Mouse (Mus musculus): Measurements from ENCODE around the gene Scpep1. TPM values are rescaled to one million over a fixed set of nuclear protein-coding genes. Genes with fewer than 3 reads are reported as not detected.
"Not testable (repeated sequence)": the region's sequence is repeated elsewhere in the genome, so short reads cannot be mapped to it uniquely, and the experiment has no call there.

Scpep1 gene
- total RNA-seq, 1 experiment: 140 TPM

GRCm38 (mm10) chr11:88998974-88999722, 43.9 kb upstream of the Scpep1 start, which contains the start of gene Trim25:
TSS of gene Trim25 (plus strand) at chr11:88999376.
- TF ChIP-seq HCFC1 (IDR thresholded peaks at IDR 0.05; ENCODE audit: borderline replicate concordance, insufficient read depth, low read length) (0 out of 2 replicates have a peak, but pooled peaks have one; percentile 53), MAFK (IDR thresholded peaks at IDR 0.05; ENCODE audit: insufficient read depth, low read depth, low read length) (no peak)
- H3K9ac ChIP-seq (ENCODE audit: insufficient read depth, low read depth, low read length, poor library complexity, severe bottlenecking): peak within 1 kb of the TSS; percentile 76
- H3K4me3 ChIP-seq (ENCODE audit: insufficient read depth in 1 of 2, low read depth in 1 of 2, low read length in 2 of 2, poor library complexity in 1 of 2, severe bottlenecking in 1 of 2): peak within 1 kb of the TSS; percentile 81 to 91
- in situ Hi-C loops (cut with MboI; ENCODE audit: low sequenced_read_pairs in 2 of 2, unreplicated experiment in 2 of 2): no loop called here
- H3K4me1 ChIP-seq (ENCODE audit: control insufficient read depth in 2 of 2, insufficient read depth in 2 of 2, low read length in 2 of 2, poor library complexity in 1 of 2): peaks cover 15 to 27% of the 10 kb centered on the region in 2 experiments
- no peaks in the 10 kb centered on the region for H3K9me3 ChIP-seq (ENCODE audit: control insufficient read depth, insufficient read depth, low read depth, low read length)
- peak; percentile 95 for DNase-seq (ENCODE audit: low read depth, low spot score)
- peak within 1 kb of the TSS; percentile 67; the same call in 1 of the 2 replicates for H3K27ac ChIP-seq (ENCODE audit: insufficient read depth, low read depth, low read length, poor library complexity, severe bottlenecking)
- peaks cover 13% of the 10 kb centered on the region; the same call in 1 of the 2 replicates for H3K36me3 ChIP-seq (ENCODE audit: control insufficient read depth, insufficient read depth, low read length, poor library complexity, severe bottlenecking)

DNA sequence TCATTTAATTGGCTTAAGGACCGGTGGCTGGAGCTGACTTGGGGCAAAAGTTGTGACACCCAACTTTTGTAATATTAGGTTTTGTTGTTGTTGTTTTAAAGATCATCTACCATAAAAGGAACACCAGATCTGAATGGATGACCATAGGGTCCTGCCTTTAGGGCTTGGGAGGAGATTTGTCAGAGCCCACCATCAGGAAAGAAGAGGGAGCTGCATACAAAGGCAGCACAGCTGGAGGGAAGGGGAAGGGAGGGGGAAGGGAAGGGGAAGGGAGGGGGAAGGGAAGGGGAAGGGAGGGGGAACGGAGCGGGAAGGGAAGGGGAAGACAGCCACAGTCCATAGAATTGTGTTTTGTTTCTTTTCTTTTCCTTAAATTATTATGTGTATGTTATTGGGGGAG, 43.1 kb upstream of the Scpep1 start:
- Histone ChIP-seq H3K9ac (ENCODE audit: insufficient read depth, low read depth, low read length, poor library complexity, severe bottlenecking) (no peak overlapping the region), H3K27ac (ENCODE audit: insufficient read depth, low read depth, low read length, poor library complexity, severe bottlenecking) (peak overlapping the region; percentile 67; the same call in 1 of the 2 replicates), H3K9me3 (ENCODE audit: control insufficient read depth, insufficient read depth, low read depth, low read length) (no peaks in the 10 kb centered on the region), H3K36me3 (ENCODE audit: control insufficient read depth, insufficient read depth, low read length, poor library complexity, severe bottlenecking) (peaks cover 9% of the 10 kb centered on the region; the same call in 1 of the 2 replicates), H3K4me3 (ENCODE audit: insufficient read depth in 1 of 2, low read depth in 1 of 2, low read length in 2 of 2, poor library complexity in 1 of 2, severe bottlenecking in 1 of 2) (peak overlapping the region; percentile 81 to 91; a peak in 2 of 4 replicates), H3K4me1 (ENCODE audit: control insufficient read depth in 2 of 2, insufficient read depth in 2 of 2, low read length in 2 of 2, poor library complexity in 1 of 2) (peaks cover 11 to 25% of the 10 kb centered on the region in 2 experiments)
- in situ Hi-C loops (cut with MboI; ENCODE audit: low sequenced_read_pairs in 2 of 2, unreplicated experiment in 2 of 2): no loop called here
- no peak for TF ChIP-seq HCFC1 (IDR thresholded peaks at IDR 0.05; ENCODE audit: borderline replicate concordance, insufficient read depth, low read length)
- TF ChIP-seq ZNF384 (IDR thresholded peaks at IDR 0.05; ENCODE audit: low read depth, low read length): no peak
- TF ChIP-seq MAFK (IDR thresholded peaks at IDR 0.05; ENCODE audit: insufficient read depth, low read depth, low read length): no peak
- TF ChIP-seq CHD2 (IDR thresholded peaks at IDR 0.05; ENCODE audit: low read depth, low read length): 0 out of 2 replicates have a peak, but pooled peaks have one; percentile 31
- DNase-seq (ENCODE audit: low read depth, low spot score): no peak

GRCm38 (mm10) chr11:88997343-88997742, 42.1 kb upstream of the Scpep1 start:
- H3K4me3 ChIP-seq (ENCODE audit: insufficient read depth in 1 of 2, low read depth in 1 of 2, low read length in 2 of 2, poor library complexity in 1 of 2, severe bottlenecking in 1 of 2); DNase-seq (ENCODE audit: low read depth, low spot score); H3K36me3 ChIP-seq (ENCODE audit: control insufficient read depth, insufficient read depth, low read length, poor library complexity, severe bottlenecking); H3K9ac ChIP-seq (ENCODE audit: insufficient read depth, low read depth, low read length, poor library complexity, severe bottlenecking); in situ Hi-C loops (cut with MboI; ENCODE audit: low sequenced_read_pairs in 2 of 2, unreplicated experiment in 2 of 2); H3K9me3 ChIP-seq (ENCODE audit: control insufficient read depth, insufficient read depth, low read depth, low read length): not testable (repeated sequence)
- Histone ChIP-seq H3K4me1 (ENCODE audit: control insufficient read depth in 2 of 2, insufficient read depth in 2 of 2, low read length in 2 of 2, poor library complexity in 1 of 2) (peaks cover 8 to 24% of the 10 kb centered on the region in 2 experiments), H3K27ac (ENCODE audit: insufficient read depth, low read depth, low read length, poor library complexity, severe bottlenecking) (peak overlapping the region; percentile 92; the same call in 1 of the 2 replicates)
- peak; percentile 32; the same call in 1 of the 2 replicates for TF ChIP-seq ZNF384 (IDR thresholded peaks at IDR 0.05; ENCODE audit: low read depth, low read length)
- TF ChIP-seq MAFK (IDR thresholded peaks at IDR 0.05; ENCODE audit: insufficient read depth, low read depth, low read length): peak; percentile 66; the same call in 1 of the 2 replicates

GRCm38 (mm10) chr11:88996427-88996826, 41.2 kb upstream of the Scpep1 start:
- Histone ChIP-seq H3K4me3 (ENCODE audit: insufficient read depth in 1 of 2, low read depth in 1 of 2, low read length in 2 of 2, poor library complexity in 1 of 2, severe bottlenecking in 1 of 2) (peak overlapping the region; percentile 27 to 46), H3K27ac (ENCODE audit: insufficient read depth, low read depth, low read length, poor library complexity, severe bottlenecking) (peak overlapping the region; percentile 92), H3K9ac (ENCODE audit: insufficient read depth, low read depth, low read length, poor library complexity, severe bottlenecking) (peak overlapping the region; percentile 40; the same call in 1 of the 2 replicates), H3K9me3 (ENCODE audit: control insufficient read depth, insufficient read depth, low read depth, low read length) (no peaks in the 10 kb centered on the region), H3K4me1 (ENCODE audit: control insufficient read depth in 2 of 2, insufficient read depth in 2 of 2, low read length in 2 of 2, poor library complexity in 1 of 2) (peaks cover 8 to 22% of the 10 kb centered on the region in 2 experiments), H3K36me3 (ENCODE audit: control insufficient read depth, insufficient read depth, low read length, poor library complexity, severe bottlenecking) (peaks cover 2% of the 10 kb centered on the region; the same call in 1 of the 2 replicates)
- DNase-seq (ENCODE audit: low read depth, low spot score): peak; percentile 64
- in situ Hi-C loops (cut with MboI; ENCODE audit: low sequenced_read_pairs in 2 of 2, unreplicated experiment in 2 of 2): no loop called here
- TF ChIP-seq CHD2 (IDR thresholded peaks at IDR 0.05; ENCODE audit: low read depth, low read length): no peak
- TF ChIP-seq ZNF384 (IDR thresholded peaks at IDR 0.05; ENCODE audit: low read depth, low read length): no peak

DNA sequence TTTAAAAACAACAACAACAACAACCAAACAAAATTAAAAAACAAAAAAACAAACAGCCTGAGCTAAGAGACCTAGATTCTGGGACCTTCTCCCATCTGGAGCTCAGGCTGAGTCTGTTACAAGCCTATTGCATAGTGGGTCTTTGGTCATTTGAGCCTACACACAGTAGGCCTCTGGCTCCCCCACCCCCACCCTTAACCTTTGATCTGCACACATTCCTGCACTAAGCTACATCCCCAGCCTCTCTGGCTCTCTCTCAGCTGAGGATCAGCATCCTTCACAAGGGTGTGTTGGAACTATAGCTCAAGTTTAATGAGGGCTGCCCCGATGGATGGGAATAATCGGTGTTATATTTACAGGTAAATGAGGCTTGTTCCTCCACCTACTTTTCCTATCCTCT, 40.4 kb upstream of the Scpep1 start:
- peak overlapping the region; percentile 27 to 46 for H3K4me3 ChIP-seq (ENCODE audit: insufficient read depth in 1 of 2, low read depth in 1 of 2, low read length in 2 of 2, poor library complexity in 1 of 2, severe bottlenecking in 1 of 2)
- peak overlapping the region; percentile 40; the same call in 1 of the 2 replicates for H3K9ac ChIP-seq (ENCODE audit: insufficient read depth, low read depth, low read length, poor library complexity, severe bottlenecking)
- peak overlapping the region; percentile 92; the same call in 1 of the 2 replicates for H3K27ac ChIP-seq (ENCODE audit: insufficient read depth, low read depth, low read length, poor library complexity, severe bottlenecking)
- H3K4me1 ChIP-seq (ENCODE audit: control insufficient read depth in 2 of 2, insufficient read depth in 2 of 2, low read length in 2 of 2, poor library complexity in 1 of 2): peaks cover 8 to 22% of the 10 kb centered on the region in 2 experiments
- in situ Hi-C loops (cut with MboI; ENCODE audit: low sequenced_read_pairs in 2 of 2, unreplicated experiment in 2 of 2): no loop called here
- no peak for DNase-seq (ENCODE audit: low read depth, low spot score)
- 0 out of 2 replicates have a peak, but pooled peaks cover 6% of the 10 kb centered on the region for H3K36me3 ChIP-seq (ENCODE audit: control insufficient read depth, insufficient read depth, low read length, poor library complexity, severe bottlenecking)
- H3K9me3 ChIP-seq (ENCODE audit: control insufficient read depth, insufficient read depth, low read depth, low read length): no peaks in the 10 kb centered on the region
- TF ChIP-seq CHD2 (IDR thresholded peaks at IDR 0.05; ENCODE audit: low read depth, low read length): 0 out of 2 replicates have a peak, but pooled peaks have one; percentile 12
- TF ChIP-seq HCFC1 (IDR thresholded peaks at IDR 0.05; ENCODE audit: borderline replicate concordance, insufficient read depth, low read length): no peak
- TF ChIP-seq ZC3H11A (IDR thresholded peaks at IDR 0.05; ENCODE audit: borderline replicate concordance, low read depth, low read length): no peak

Measured in ES-E14 (cell line).